8 mouse cellular contexts compared by ENCODE assay signal in genomic region chrX:75672976-75673375, GRCm38 (mm10).
DNase-seq lines count a peak whose midpoint lies in the region; ATAC-seq and TF ChIP-seq lines count a peak whose summit lies in the region.

No protein-coding gene starts in this region.

- no peaks in the 10 kb centered on the region for H3K4me1 ChIP-seq in embryonic facial prominence, embryonic 13.5 days
- no peaks in the 10 kb centered on the region for H3K4me1 ChIP-seq in hindbrain, embryonic 13.5 days (replicated peaks)
- H3K4me1 ChIP-seq in liver, embryonic 12.5 days, result no peaks in the 10 kb centered on the region
- H3K4me1 ChIP-seq in small intestine, adult 2 months (ENCODE audit: control insufficient read depth, insufficient read depth, insufficient read length, low read length), result no peaks in the 10 kb centered on the region

- peak; percentile 4 to 7 for DNase-seq in frontal cortex, adult 2 months (ENCODE audit: extremely low spot score in 1 of 2, low spot score in 1 of 2)
- no peak for DNase-seq in frontal cortex, postnatal 14 days (ENCODE audit: low spot score in 2 of 2)
- DNase-seq in CD4-positive helper T cell, adult 2 months (ENCODE audit: low read depth, low spot score), result peak; percentile 6

- no peak for ATAC-seq in embryonic facial prominence, embryonic 13.5 days (ENCODE audit: insufficient number of reproducible peaks, insufficient read depth, low FRiP score, low TSS enrichment, low read depth)
- no peak; the same call in 1 of the 2 replicates for ATAC-seq in hindbrain, embryonic 13.5 days (ENCODE audit: low FRiP score)
- ATAC-seq in liver, embryonic 12.5 days, result no peak
- ATAC-seq in activated CD4-positive, CD25-positive, alpha-beta regulatory T cell, adult 4 months, result no peak

- peak overlapping the region; percentile 55 for H3K9ac ChIP-seq in embryonic facial prominence, embryonic 13.5 days
- H3K9ac ChIP-seq in hindbrain, embryonic 13.5 days, result 0 out of 2 replicates have a peak overlapping the region, but pooled peaks have one; percentile 49
- H3K9ac ChIP-seq in liver, embryonic 12.5 days, result no peak overlapping the region

- no peaks in the 10 kb centered on the region for H3K36me3 ChIP-seq in embryonic facial prominence, embryonic 13.5 days
- no peaks in the 10 kb centered on the region for H3K36me3 ChIP-seq in hindbrain, embryonic 13.5 days
- H3K36me3 ChIP-seq in liver, embryonic 12.5 days, result no peaks in the 10 kb centered on the region
- no peaks in the 10 kb centered on the region for H3K36me3 ChIP-seq in small intestine, adult 2 months (ENCODE audit: control insufficient read depth, insufficient read depth, low read length)

- TF ChIP-seq CTCF in small intestine, adult 2 months (IDR thresholded peaks at IDR 0.05; ENCODE audit: extremely low read depth, insufficient read length, insufficient replicate concordance, low read depth, low read length), result no peak

- 90% methylated on average over 13 of the region's 13 CpGs for WGBS in embryonic facial prominence, embryonic 13.5 days
- 86% methylated on average over 13 of the region's 13 CpGs for WGBS in hindbrain, embryonic 13.5 days
- 67% methylated on average over 13 of the region's 13 CpGs for WGBS in liver, embryonic 12.5 days (ENCODE audit: insufficient replicate concordance)
- WGBS in small intestine, adult 2 months, result 86% methylated on average over 13 of the region's 13 CpGs

- no peak for TF ChIP-seq POLR2A in small intestine, adult 2 months (IDR thresholded peaks at IDR 0.05; ENCODE audit: low read depth, low read length)

- H3K27ac ChIP-seq in embryonic facial prominence, embryonic 13.5 days, result no peak overlapping the region
- H3K27ac ChIP-seq in hindbrain, embryonic 13.5 days, result no peak overlapping the region
- H3K27ac ChIP-seq in liver, embryonic 12.5 days, result no peak overlapping the region
- no peak overlapping the region for H3K27ac ChIP-seq in small intestine, adult 2 months (ENCODE audit: insufficient read depth, low read depth, low read length)

- no peaks in the 10 kb centered on the region for H3K9me3 ChIP-seq in embryonic facial prominence, embryonic 13.5 days
- H3K9me3 ChIP-seq in hindbrain, embryonic 13.5 days, result no peaks in the 10 kb centered on the region
- peaks cover 3% of the 10 kb centered on the region; the same call in 1 of the 2 replicates for H3K9me3 ChIP-seq in liver, embryonic 12.5 days (replicated peaks)

- peak overlapping the region; percentile 30 for H3K4me3 ChIP-seq in embryonic facial prominence, embryonic 13.5 days
- peak overlapping the region; percentile 19 for H3K4me3 ChIP-seq in hindbrain, embryonic 13.5 days
- H3K4me3 ChIP-seq in liver, embryonic 12.5 days, result peak overlapping the region; percentile 26; the same call in 1 of the 2 replicates
- H3K4me3 ChIP-seq in small intestine, adult 2 months (ENCODE audit: low read depth, low read length), result peak overlapping the region; percentile 46; the same call in 1 of the 2 replicates

- no peaks in the 10 kb centered on the region for H3K27me3 ChIP-seq in embryonic facial prominence, embryonic 13.5 days
- H3K27me3 ChIP-seq in hindbrain, embryonic 13.5 days, result no peaks in the 10 kb centered on the region
- H3K27me3 ChIP-seq in liver, embryonic 12.5 days (replicated peaks), result no peaks in the 10 kb centered on the region
- H3K27me3 ChIP-seq in small intestine, adult 2 months (ENCODE audit: control insufficient read depth, insufficient read depth, low read length), result no peaks in the 10 kb centered on the region

- H3K4me2 ChIP-seq in embryonic facial prominence, embryonic 13.5 days, result peak overlapping the region; percentile 48
- H3K4me2 ChIP-seq in hindbrain, embryonic 13.5 days, result peak overlapping the region; percentile 36
- peak overlapping the region; percentile 52 for H3K4me2 ChIP-seq in liver, embryonic 12.5 days

Comparison
In these comparisons a context has a peak if more than half of its experiments do, and no peak if none do; other contexts are left out.
1. DNase-seq: peak in frontal cortex, adult 2 months (2 of 2) and CD4-positive helper T cell, adult 2 months (single experiment); none in frontal cortex, postnatal 14 days (0 of 2).
2. Peak in every context shown above with its lines, with median percentiles within 50 percentile points of each other: H3K4me2 ChIP-seq and H3K4me3 ChIP-seq.